Mouse (Mus musculus): ENCODE data around the gene Supt3. TPM values are rescaled to one million over a fixed set of nuclear protein-coding genes. Genes with fewer than 3 reads are reported as not detected.

The Supt3 gene
- total and polyA plus RNA-seq, 2 experiments from 2014 or later = 7.4 to 24.9 TPM

DNA sequence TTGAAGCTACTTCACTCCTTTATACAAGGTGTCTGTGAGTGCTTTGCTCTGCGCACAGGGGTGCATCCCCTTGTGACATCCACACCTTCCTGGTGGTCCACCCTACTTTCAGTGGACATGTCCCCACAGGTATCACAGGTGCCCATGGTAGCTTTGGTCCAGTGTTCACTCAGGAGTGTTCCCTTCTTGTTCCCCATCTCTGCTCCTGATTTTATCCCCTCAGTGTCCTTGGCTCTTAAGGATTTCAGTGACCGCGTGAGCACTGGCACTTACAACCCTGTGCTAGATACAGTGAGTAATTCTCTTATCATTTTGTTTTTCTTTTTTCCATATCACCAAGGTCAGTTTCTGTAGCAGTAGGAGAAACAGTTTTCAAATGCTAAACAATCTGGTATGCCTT lies 171.4 kb downstream of the Supt3 start:
- Histone ChIP-seq H3K9ac (replicated peaks; ENCODE audit: low read length) (no peak overlapping the region), H3K4me3 (ENCODE audit: low read length) (no peak overlapping the region), H3K36me3 (ENCODE audit: insufficient read depth, low read length) (no peaks in the 10 kb centered on the region), H3K27me3 (ENCODE audit: insufficient read depth, low read length) (no peaks in the 10 kb centered on the region), H3K27ac (no peak overlapping the region), H3K4me2 (ENCODE audit: low read depth, low read length) (no peak overlapping the region), H3K4me1 (ENCODE audit: insufficient read depth, low read length) (no peaks in the 10 kb centered on the region), H3K9me3 (ENCODE audit: low read length) (no peaks in the 10 kb centered on the region)
- DNase-seq (ENCODE audit: low spot score) (no peak), ATAC-seq (no peak)
- WGBS = 99% methylated on average over 3 of the region's 3 CpGs
- no peak for TF ChIP-seq CTCF (IDR thresholded peaks at IDR 0.05; ENCODE audit: low read depth)

DNA sequence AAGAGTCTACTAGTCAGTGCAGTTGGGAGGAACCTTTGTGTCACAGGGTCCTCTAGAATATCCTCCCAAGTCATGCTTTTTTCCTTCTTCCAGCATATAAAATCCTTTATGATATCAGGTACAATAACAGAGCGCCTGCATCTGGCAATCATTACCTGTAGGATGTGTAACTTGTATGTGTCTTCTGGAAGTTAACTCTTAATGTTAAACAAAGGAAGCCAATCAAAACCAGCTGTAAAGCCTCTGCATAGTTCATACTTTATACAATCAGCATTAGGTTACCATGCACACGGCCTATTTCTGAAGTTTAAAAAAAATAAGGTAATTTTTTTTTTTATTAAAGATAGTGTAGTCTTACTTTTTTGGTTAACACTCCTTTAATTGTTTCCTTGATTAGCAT lies 179.7 kb downstream of the Supt3 start:
- Histone ChIP-seq H3K9me3 (ENCODE audit: low read length) (no peaks in the 10 kb centered on the region), H3K27me3 (ENCODE audit: insufficient read depth, low read length) (no peaks in the 10 kb centered on the region), H3K4me3 (ENCODE audit: low read length) (no peak overlapping the region), H3K4me1 (ENCODE audit: insufficient read depth, low read length) (no peaks in the 10 kb centered on the region), H3K36me3 (ENCODE audit: insufficient read depth, low read length) (no peaks in the 10 kb centered on the region), H3K4me2 (ENCODE audit: low read depth, low read length) (no peak overlapping the region), H3K9ac (replicated peaks; ENCODE audit: low read length) (no peak overlapping the region), H3K27ac (no peak overlapping the region)
- ATAC-seq = no peak
- WGBS = 89% methylated on average over 2 of the region's 2 CpGs
- DNase-seq (ENCODE audit: low spot score) = no peak
- no peak for TF ChIP-seq CTCF (IDR thresholded peaks at IDR 0.05; ENCODE audit: low read depth)

DNA sequence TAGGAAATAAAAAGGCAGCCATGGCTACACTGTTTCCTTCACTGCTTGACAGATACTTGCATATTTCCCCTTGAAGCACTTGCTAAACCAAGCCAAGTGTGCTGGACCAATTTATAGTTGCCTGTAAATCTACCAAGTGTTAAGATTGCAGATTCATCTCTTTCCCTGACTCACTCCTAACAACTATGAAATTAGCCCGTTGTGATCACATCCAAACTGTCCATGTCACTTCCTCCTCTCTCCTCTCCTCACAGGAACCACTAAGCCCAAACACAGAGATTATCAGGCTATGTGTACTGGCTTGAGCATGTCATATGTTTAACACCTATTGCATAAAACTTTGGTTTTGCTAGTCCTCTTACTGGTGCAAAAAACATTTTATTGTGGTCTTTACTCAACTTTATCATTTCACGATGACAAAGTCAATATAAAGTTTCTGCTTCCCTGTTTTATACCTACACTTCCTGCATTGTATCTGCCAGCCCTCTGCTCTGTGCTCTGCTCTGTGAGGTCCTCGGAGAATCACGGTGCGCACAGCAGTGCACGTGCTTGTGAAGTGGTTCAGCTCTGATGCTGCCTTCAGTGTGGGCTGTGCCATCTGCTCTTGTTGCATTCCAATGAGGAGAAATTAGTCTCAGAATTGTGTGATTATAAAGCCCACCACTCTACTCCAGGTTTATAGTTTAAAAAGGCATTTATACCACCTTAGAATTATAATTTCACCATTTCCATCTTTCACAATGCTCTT lies 186.3 kb downstream of the Supt3 start:
- Histone ChIP-seq H3K9me3 (ENCODE audit: low read length) (no peaks in the 10 kb centered on the region), H3K27me3 (ENCODE audit: insufficient read depth, low read length) (no peaks in the 10 kb centered on the region), H3K4me1 (ENCODE audit: insufficient read depth, low read length) (no peaks in the 10 kb centered on the region), H3K4me2 (ENCODE audit: low read depth, low read length) (no peak overlapping the region), H3K27ac (no peak overlapping the region), H3K36me3 (ENCODE audit: insufficient read depth, low read length) (no peaks in the 10 kb centered on the region), H3K9ac (replicated peaks; ENCODE audit: low read length) (no peak overlapping the region), H3K4me3 (ENCODE audit: low read length) (no peak overlapping the region)
- no peak for ATAC-seq
- TF ChIP-seq CTCF (IDR thresholded peaks at IDR 0.05; ENCODE audit: low read depth) = no peak
- DNase-seq (ENCODE audit: low spot score) = no peak
- WGBS = 55% methylated on average over 6 of the region's 6 CpGs

DNA sequence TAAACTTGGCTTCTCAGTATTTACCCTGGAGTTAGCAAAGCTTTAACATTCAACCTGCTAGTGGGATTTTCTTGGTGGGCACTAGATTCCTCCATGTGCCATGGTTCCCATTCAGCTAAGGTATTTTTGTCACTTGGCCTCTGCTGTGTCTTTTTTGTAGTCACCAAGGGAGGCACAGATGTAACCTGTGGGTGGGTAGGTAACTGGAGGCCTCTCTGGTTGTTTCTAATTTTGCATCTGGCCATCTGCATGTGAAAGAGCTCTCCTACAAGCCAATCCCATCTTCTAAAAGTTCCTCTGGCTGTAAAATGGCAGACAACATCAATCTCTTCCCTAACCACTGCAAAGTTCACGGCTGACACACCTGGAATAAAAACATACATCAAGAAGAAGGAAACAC lies 190.2 kb downstream of the Supt3 start:
- Histone ChIP-seq H3K4me3 (ENCODE audit: low read length) (no peak overlapping the region), H3K27me3 (ENCODE audit: insufficient read depth, low read length) (no peaks in the 10 kb centered on the region), H3K9ac (replicated peaks; ENCODE audit: low read length) (no peak overlapping the region), H3K4me2 (ENCODE audit: low read depth, low read length) (no peak overlapping the region), H3K9me3 (ENCODE audit: low read length) (no peaks in the 10 kb centered on the region), H3K27ac (no peak overlapping the region), H3K36me3 (ENCODE audit: insufficient read depth, low read length) (no peaks in the 10 kb centered on the region), H3K4me1 (ENCODE audit: insufficient read depth, low read length) (no peaks in the 10 kb centered on the region)
- no peak for TF ChIP-seq CTCF (IDR thresholded peaks at IDR 0.05; ENCODE audit: low read depth)
- ATAC-seq (no peak), DNase-seq (ENCODE audit: low spot score) (no peak)
- WGBS = 91% methylated on average over 1 of the region's 1 CpGs

DNA sequence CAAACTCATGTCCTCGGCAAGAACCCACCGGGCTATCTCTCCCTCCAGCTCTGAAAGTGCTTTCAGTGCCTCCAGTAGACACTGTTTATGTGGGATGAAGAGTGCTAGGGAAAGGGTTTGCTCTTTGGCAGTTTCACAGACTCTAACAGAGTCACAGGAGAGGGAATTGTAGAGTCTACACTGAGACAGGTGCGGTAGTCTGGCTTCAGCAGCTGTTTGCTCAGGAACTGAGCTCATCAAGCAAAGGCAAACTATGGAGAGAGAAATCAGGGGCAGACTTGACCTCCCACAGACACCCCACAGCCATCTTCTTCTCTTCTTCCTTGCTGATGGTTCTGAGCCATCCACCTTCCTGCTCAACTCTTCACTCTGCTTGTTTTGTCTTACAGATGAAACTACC lies 193.3 kb downstream of the Supt3 start:
- 90% methylated on average over 3 of the region's 3 CpGs for WGBS

DNA sequence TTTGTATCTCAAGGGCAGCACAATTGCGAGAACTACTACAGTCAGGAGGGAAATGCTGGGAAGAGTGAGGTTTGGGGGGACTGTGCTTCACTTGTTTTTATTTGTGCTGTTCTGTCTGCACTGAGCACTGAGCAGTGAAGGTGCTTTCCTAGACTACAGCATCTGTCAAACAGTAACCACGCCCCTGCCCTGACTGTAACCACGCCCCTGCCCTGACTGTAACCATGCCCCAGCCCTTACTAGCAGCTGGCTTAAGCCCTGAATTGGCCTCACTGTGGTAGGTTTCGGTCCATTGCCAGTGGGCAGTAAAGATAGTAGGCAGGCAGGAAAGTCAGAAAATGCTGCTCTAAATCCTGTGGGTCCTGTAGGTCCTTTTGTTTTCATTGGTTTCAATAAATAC lies 196.5 kb downstream of the Supt3 start:
- ATAC-seq (no peak), DNase-seq (ENCODE audit: low spot score) (peak; percentile 9)
- Histone ChIP-seq H3K9me3 (ENCODE audit: low read length) (no peaks in the 10 kb centered on the region), H3K27me3 (ENCODE audit: insufficient read depth, low read length) (no peaks in the 10 kb centered on the region), H3K36me3 (ENCODE audit: insufficient read depth, low read length) (no peaks in the 10 kb centered on the region), H3K4me2 (ENCODE audit: low read depth, low read length) (no peak overlapping the region), H3K4me3 (ENCODE audit: low read length) (no peak overlapping the region), H3K4me1 (ENCODE audit: insufficient read depth, low read length) (no peaks in the 10 kb centered on the region), H3K9ac (replicated peaks; ENCODE audit: low read length) (no peak overlapping the region), H3K27ac (no peak overlapping the region)
- 60% methylated on average over 4 of the region's 4 CpGs for WGBS
- no peak for TF ChIP-seq CTCF (IDR thresholded peaks at IDR 0.05; ENCODE audit: low read depth)

More for the DNA sequence above, 193.3 kb downstream of the Supt3 start:
- H3K4me1 ChIP-seq (ENCODE audit: insufficient read depth, low read length) = no peaks in the 10 kb centered on the region
- no peaks in the 10 kb centered on the region for H3K36me3 ChIP-seq (ENCODE audit: insufficient read depth, low read length)
- no peak for ATAC-seq
- no peak overlapping the region for H3K27ac ChIP-seq
- H3K27me3 ChIP-seq (ENCODE audit: insufficient read depth, low read length) = no peaks in the 10 kb centered on the region
- DNase-seq (ENCODE audit: low spot score) = no peak
- no peak overlapping the region for H3K4me2 ChIP-seq (ENCODE audit: low read depth, low read length)
- H3K4me3 ChIP-seq (ENCODE audit: low read length) = no peak overlapping the region
- no peak for TF ChIP-seq CTCF (IDR thresholded peaks at IDR 0.05; ENCODE audit: low read depth)
- no peaks in the 10 kb centered on the region for H3K9me3 ChIP-seq (ENCODE audit: low read length)
- no peak overlapping the region for H3K9ac ChIP-seq (replicated peaks; ENCODE audit: low read length)

DNA sequence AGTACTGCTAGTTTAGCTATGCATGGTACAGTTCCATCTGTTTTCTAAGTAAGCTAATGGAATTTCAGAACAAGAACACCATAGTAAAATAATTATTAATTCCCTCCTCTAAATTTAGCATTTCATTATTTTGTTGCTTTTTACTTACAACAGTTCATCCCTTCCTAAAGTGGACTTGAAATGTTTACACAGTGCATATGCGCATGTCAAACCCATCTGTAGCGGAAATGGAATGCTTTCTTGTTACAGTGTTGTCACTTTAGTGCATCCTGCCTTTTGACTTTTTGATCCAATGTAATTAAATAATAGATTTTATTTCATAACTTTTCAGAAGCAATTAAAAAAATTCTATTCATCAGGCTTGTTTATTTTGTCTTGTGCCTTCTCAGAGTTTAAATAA lies 200.7 kb downstream of the Supt3 start:
- Histone ChIP-seq H3K4me1 (ENCODE audit: insufficient read depth, low read length) (no peaks in the 10 kb centered on the region), H3K27ac (no peak overlapping the region), H3K9ac (replicated peaks; ENCODE audit: low read length) (no peak overlapping the region), H3K27me3 (ENCODE audit: insufficient read depth, low read length) (no peaks in the 10 kb centered on the region), H3K9me3 (ENCODE audit: low read length) (no peaks in the 10 kb centered on the region), H3K4me3 (ENCODE audit: low read length) (no peak overlapping the region), H3K4me2 (ENCODE audit: low read depth, low read length) (no peak overlapping the region), H3K36me3 (ENCODE audit: insufficient read depth, low read length) (no peaks in the 10 kb centered on the region)
- no peak for TF ChIP-seq CTCF (IDR thresholded peaks at IDR 0.05; ENCODE audit: low read depth)
- ATAC-seq = no peak
- DNase-seq (ENCODE audit: low spot score) = no peak
- WGBS = 95% methylated on average over 2 of the region's 2 CpGs
